Mouse (Mus musculus) cortical plate, adult 2 months (tissue): ENCODE results near the gene Cnn2.

Source experiments
- CTCF ChIP-seq: fragments of 200-500 bp; IDR thresholded peaks from 2 replicates; pipeline ENCODE4 v1.5.1; 2011; ENCODE audit warnings: mild to moderate bottlenecking, control low read depth, low read length; ENCODE audit not compliant: insufficient read depth; ENCODE audit errors: extremely low read depth
- POLR2A ChIP-seq: fragments of 200-500 bp; IDR thresholded peaks from 2 replicates; pipeline ENCODE4 v1.6.1; 2011; ENCODE audit warnings: mild to moderate bottlenecking, low read length, control low read depth; ENCODE audit not compliant: insufficient read depth; ENCODE audit errors: extremely low read depth

DNA sequence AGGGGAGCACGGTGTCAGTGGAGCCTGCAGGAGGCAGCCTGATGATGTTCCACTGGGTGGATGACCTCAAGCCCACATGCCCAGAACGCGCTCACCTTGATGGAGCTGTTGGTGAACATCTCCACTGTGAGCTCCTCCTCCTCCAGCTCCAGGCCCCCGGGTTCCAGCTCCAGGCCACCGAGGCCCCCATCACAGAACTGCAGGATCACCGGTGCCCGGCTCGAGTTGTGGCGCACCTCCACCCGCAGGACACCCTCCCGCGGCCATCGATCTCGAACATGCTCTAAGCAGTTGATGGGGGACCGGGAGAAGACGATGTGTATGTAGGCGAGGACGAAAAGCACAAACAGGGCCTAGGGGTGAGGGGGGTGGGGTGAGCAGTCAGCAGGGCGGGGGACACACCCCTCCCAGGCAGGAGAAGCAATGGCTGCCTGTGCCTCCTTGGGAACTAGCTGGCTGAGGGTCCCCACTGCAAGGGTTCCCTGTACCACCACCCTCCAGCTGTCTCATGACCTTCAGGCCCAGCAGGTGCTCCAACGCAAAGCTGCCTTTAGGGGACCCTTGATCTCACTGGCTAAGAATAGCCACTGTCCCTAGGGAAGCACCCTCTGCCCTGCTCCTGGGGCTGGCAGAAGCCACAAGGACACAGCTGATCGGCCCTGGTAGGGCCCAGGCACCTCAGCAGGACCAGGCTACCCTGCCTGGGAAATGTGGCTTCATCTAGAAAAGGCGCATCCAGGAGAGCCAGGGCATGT is 8.8 kb upstream of the Cnn2 start:
- TF ChIP-seq CTCF = no peak
- TF ChIP-seq POLR2A = no peak
